ENCODE assay signal across 8 mouse cellular contexts in the genomic region with DNA sequence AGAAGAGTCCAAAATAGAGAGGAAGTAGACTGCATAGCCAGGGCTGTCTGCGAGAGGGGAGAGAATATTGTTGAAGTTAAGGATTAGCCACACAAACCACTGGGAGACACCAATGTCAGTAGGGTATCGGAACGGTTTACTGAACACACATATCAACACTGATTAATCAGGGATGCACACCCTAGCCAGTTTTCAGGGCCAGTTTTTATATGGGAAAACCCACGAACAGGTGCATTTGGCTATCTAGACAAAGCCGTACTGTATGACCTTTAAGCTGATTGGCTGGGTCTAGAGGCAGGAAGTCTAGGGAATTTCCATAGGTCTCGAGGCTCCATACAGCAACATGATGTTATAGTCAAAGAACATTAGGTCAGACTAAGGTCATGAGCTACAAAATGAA. TPM values are rescaled to one million over a fixed set of nuclear protein-coding genes. Genes with fewer than 3 reads are reported as not detected.
DNase-seq lines count a peak whose midpoint lies in the region; ATAC-seq and TF ChIP-seq lines count a peak whose summit lies in the region.

No protein-coding gene starts in this region.

- no peak for TF ChIP-seq CTCF in liver, adult 2 months (IDR thresholded peaks at IDR 0.05; ENCODE audit: low read depth, low read length)

- H3K27ac ChIP-seq in liver, adult 2 months (replicated peaks; ENCODE audit: insufficient read depth, low read depth, low read length): peak overlapping the region; percentile 72
- H3K27ac ChIP-seq in hindbrain, embryonic 16.5 days (ENCODE audit: low read depth, low read length): peak overlapping the region; percentile 65; the same call in 1 of the 2 replicates

- no peaks in the 10 kb centered on the region for H3K36me3 ChIP-seq in liver, adult 2 months (ENCODE audit: control insufficient read depth, insufficient read depth, low read length)
- H3K36me3 ChIP-seq in hindbrain, embryonic 16.5 days (ENCODE audit: control insufficient read depth, insufficient read depth, low read length): no peaks in the 10 kb centered on the region

- WGBS in liver, adult 2 months: 5% methylated on average over 6 of the region's 6 CpGs
- WGBS in hindbrain, embryonic 16.5 days: 36% methylated on average over 6 of the region's 6 CpGs

- H3K4me3 ChIP-seq in liver, adult 2 months (ENCODE audit: insufficient read depth, low read depth, low read length): no peak overlapping the region; the same call in 1 of the 2 replicates
- H3K4me3 ChIP-seq in hindbrain, embryonic 16.5 days (ENCODE audit: low read length): peak overlapping the region; percentile 81

- no peaks in the 10 kb centered on the region for H3K27me3 ChIP-seq in liver, adult 2 months (ENCODE audit: control insufficient read depth, insufficient read depth, low read length)
- no peaks in the 10 kb centered on the region for H3K27me3 ChIP-seq in hindbrain, embryonic 16.5 days (replicated peaks; ENCODE audit: control insufficient read depth, insufficient read depth, low read length)

- H3K79me2 ChIP-seq in liver, adult 2 months (ENCODE audit: control insufficient read depth, insufficient read depth, low read length): no peaks in the 10 kb centered on the region

- peak overlapping the region; percentile 80 for H3K4me2 ChIP-seq in hindbrain, embryonic 16.5 days (ENCODE audit: low read length)

- TF ChIP-seq POLR2A in liver, adult 2 months (IDR thresholded peaks at IDR 0.05; ENCODE audit: extremely low read depth, insufficient read depth, low read length): no peak

- DNase-seq in liver, adult 2 months (ENCODE audit: extremely low read depth, low read depth, low spot score): no peak
- DNase-seq in liver: no peak
- DNase-seq in ZHBTc4 (ENCODE audit: low read depth, low spot score): peak; percentile 32
- no peak for DNase-seq in layer of hippocampus, postnatal 14 days (ENCODE audit: low spot score in 2 of 2)
- no peak for DNase-seq in adipocyte (ENCODE audit: low spot score)
- no peak for DNase-seq in adrenal gland, adult 8-10 months

- H3K4me1 ChIP-seq in liver, adult 2 months (ENCODE audit: control insufficient read depth, insufficient read depth, low read length): peaks cover 14% of the 10 kb centered on the region
- peaks cover 10% of the 10 kb centered on the region for H3K4me1 ChIP-seq in hindbrain, embryonic 16.5 days (ENCODE audit: control insufficient read depth, insufficient read depth, low read depth, low read length)

- peak overlapping the region; percentile 54; the same call in 1 of the 2 replicates for H3K9ac ChIP-seq in liver, adult 2 months (ENCODE audit: low read depth, low read length)
- peak overlapping the region; percentile 56 for H3K9ac ChIP-seq in hindbrain, embryonic 16.5 days (ENCODE audit: low read depth, low read length)

- H3K9me3 ChIP-seq in hindbrain, embryonic 16.5 days (ENCODE audit: control insufficient read depth, low read length): no peaks in the 10 kb centered on the region

- ATAC-seq in hindbrain, embryonic 16.5 days: no peak
- peak; percentile 38 for ATAC-seq in monocyte, adult 5-6 weeks (replicated peaks; ENCODE audit: insufficient number of reproducible peaks, low FRiP score, low TSS enrichment, poor library complexity, severe bottlenecking)

RNA-seq across cellular contexts. Expression of a gene that starts 0.8 kb away (rescaled TPM):
- total RNA-seq in liver, adult 2 months (2014; rRNA removed): 4.0 and 4.4 TPM in 2 replicates
- 15.8 and 16.2 TPM in 2 replicates for polyA plus RNA-seq in liver, adult 2 months (2012; rRNA removed)
- 16.8 and 17.0 TPM in 2 replicates for polyA plus RNA-seq in hindbrain, embryonic 16.5 days (2015; fragmentation: Nextera tagmentation; extraction: Ambion mirVana)
- 11.3 to 13.7 TPM (median 11.5 TPM) in 3 replicates for total RNA-seq in monocyte, adult 5-6 weeks (2017)
- 1 to 10 TPM; 7.8 to 8.9 TPM for total RNA-seq in layer of hippocampus, postnatal 14 days (2021)
- 10 to 100 TPM; 13.9 to 18.4 (median 16.1) TPM for total RNA-seq in adrenal gland, adult 8-10 months (2022)

RNA-seq across cellular contexts. Expression of a gene that starts 1.3 kb away (rescaled TPM):
- total RNA-seq in liver, adult 2 months (2014; rRNA removed): 0.18 and 0.34 TPM in 2 replicates
- 0.06 and 0.39 TPM in 2 replicates for polyA plus RNA-seq in liver, adult 2 months (2012; rRNA removed)
- 0.21 and 0.54 TPM in 2 replicates for polyA plus RNA-seq in hindbrain, embryonic 16.5 days (2015; fragmentation: Nextera tagmentation; extraction: Ambion mirVana)
- total RNA-seq in monocyte, adult 5-6 weeks (2017): 2.2 to 10.7 TPM (median 8.0 TPM) in 3 replicates
- total RNA-seq in layer of hippocampus, postnatal 14 days (2021): under 1 TPM; 0.43 to 0.74 TPM
- 1 to 10 TPM in 3 of 4 experiments, under 1 TPM in 1; 0.87 to 2.2 (median 1.8) TPM for total RNA-seq in adrenal gland, adult 8-10 months (2022)

RNA-seq across cellular contexts. Expression of a gene that starts 8.3 kb away (rescaled TPM):
- total RNA-seq in liver, adult 2 months (2014; rRNA removed): 1.7 and 3.5 TPM in 2 replicates
- 2.2 and 4.9 TPM in 2 replicates for polyA plus RNA-seq in liver, adult 2 months (2012; rRNA removed)
- 14.6 and 14.8 TPM in 2 replicates for polyA plus RNA-seq in hindbrain, embryonic 16.5 days (2015; fragmentation: Nextera tagmentation; extraction: Ambion mirVana)
- 3.0 TPM in 1 of 3 replicates, not detected in the others for total RNA-seq in monocyte, adult 5-6 weeks (2017)
- total RNA-seq in layer of hippocampus, postnatal 14 days (2021): 1 to 10 TPM; 4.2 to 5.8 TPM
- total RNA-seq in adrenal gland, adult 8-10 months (2022): 100 to 1,000 TPM in 1 of 4 experiments, 10 to 100 TPM in 3; 22.5 to 102 (median 57.8) TPM

RNA-seq across cellular contexts. Expression of a gene that starts 14.3 kb away (rescaled TPM):
- 15.0 and 16.8 TPM in 2 replicates for total RNA-seq in liver, adult 2 months (2014; rRNA removed)
- polyA plus RNA-seq in liver, adult 2 months (2012; rRNA removed): 38.7 and 51.4 TPM in 2 replicates
- 124 and 131 TPM in 2 replicates for polyA plus RNA-seq in hindbrain, embryonic 16.5 days (2015; fragmentation: Nextera tagmentation; extraction: Ambion mirVana)
- total RNA-seq in monocyte, adult 5-6 weeks (2017): 27.8 to 47.4 TPM (median 35.8 TPM) in 3 replicates
- 10 to 100 TPM; 41.6 to 45.9 TPM for total RNA-seq in layer of hippocampus, postnatal 14 days (2021)
- total RNA-seq in adrenal gland, adult 8-10 months (2022): 100 to 1,000 TPM in 1 of 4 experiments, 10 to 100 TPM in 3; 60.5 to 112 (median 82.7) TPM

RNA-seq across cellular contexts. Expression of a gene that starts 31.3 kb away (rescaled TPM):
- total RNA-seq in liver, adult 2 months (2014; rRNA removed): 0.18 and 0.54 TPM in 2 replicates
- 0.24 and 0.80 TPM in 2 replicates for polyA plus RNA-seq in liver, adult 2 months (2012; rRNA removed)
- polyA plus RNA-seq in hindbrain, embryonic 16.5 days (2015; fragmentation: Nextera tagmentation; extraction: Ambion mirVana): 96.5 and 138 TPM in 2 replicates
- 2.2 TPM in 1 of 3 replicates, not detected in the others for total RNA-seq in monocyte, adult 5-6 weeks (2017)
- total RNA-seq in layer of hippocampus, postnatal 14 days (2021): 100 to 1,000 TPM; 501 to 515 TPM
- 10 to 100 TPM; 20.8 to 35.8 (median 30.0) TPM for total RNA-seq in adrenal gland, adult 8-10 months (2022)
